Mouse (Mus musculus) limb, embryonic 10.5 days (tissue): Measurements from ENCODE around the gene Togaram1. TPM values are rescaled to one million over a fixed set of nuclear protein-coding genes. Genes with fewer than 3 reads are reported as not detected.

Experiments used
- DNase-seq: peaks from one replicate; pipeline ENCODE4 v3.0.0-alpha.2; 2017; ENCODE audit warnings: low spot score
- H3K27ac ChIP-seq: fragments of 300-500 bp; sonication (generic); 2 replicates; pipeline ENCODE4 v1.5.1; 2016; ENCODE audit warnings: mild to moderate bottlenecking
- H3K27me3 ChIP-seq: fragments of 300-500 bp; sonication (generic); 2 replicates; pipeline ENCODE4 v1.6.1; 2016; ENCODE audit warnings: low read depth, mild to moderate bottlenecking; ENCODE audit not compliant: poor library complexity, severe bottlenecking
- H3K36me3 ChIP-seq: fragments of 300-500 bp; sonication (generic); 2 replicates; pipeline ENCODE4 v1.6.1; 2016; ENCODE audit warnings: mild to moderate bottlenecking, moderate library complexity
- H3K4me1 ChIP-seq: fragments of 300-500 bp; sonication (generic); 2 replicates; pipeline ENCODE4 v1.6.1; 2016
- H3K4me3 ChIP-seq: fragments of 300-500 bp; sonication (generic); 2 replicates; pipeline ENCODE4 v1.5.1; 2016; ENCODE audit warnings: mild to moderate bottlenecking, moderate library complexity
- H3K9me3 ChIP-seq: fragments of 300-500 bp; sonication (generic); replicated peaks from 2 replicates; pipeline ENCODE4 v1.6.1; 2016; ENCODE audit warnings: mild to moderate bottlenecking
- WGBS: fragments of 180-500 bp; shearing (Covaris S2); methylation state at CpG from one replicate; pipeline ENCODE4 v1.1.7; 2016; 5-methylcytosine and 5-hydroxymethylcytosine counted together
- polyA plus RNA-seq: library from polyadenylated mRNA; unstranded; fragments of >200 nt; fragmentation: Nextera tagmentation; extraction: Ambion mirVana; gene quantifications from 2 replicates; pipeline ENCODE4 v1.2.1, GENCODE M21; 2016

Gene Togaram1
- polyA plus RNA-seq, 1 experiment from 2014 or later: 28.7 TPM

- 60% methylated on average over 6 of the region's 6 CpGs for WGBS
- peaks cover 42% of the 10 kb centered on the region for H3K36me3 ChIP-seq
- H3K4me3 ChIP-seq: no peak overlapping the region
- H3K4me1 ChIP-seq: peaks cover 6% of the 10 kb centered on the region; the same call in 1 of the 2 replicates
- DNase-seq: no peak
- H3K27ac ChIP-seq: no peak overlapping the region
- no peaks in the 10 kb centered on the region for H3K27me3 ChIP-seq
- H3K9me3 ChIP-seq: no peaks in the 10 kb centered on the region
Measured at GRCm38 (mm10) chr12:64975558-64975957, 10.0 kb downstream of the Togaram1 start.

DNA sequence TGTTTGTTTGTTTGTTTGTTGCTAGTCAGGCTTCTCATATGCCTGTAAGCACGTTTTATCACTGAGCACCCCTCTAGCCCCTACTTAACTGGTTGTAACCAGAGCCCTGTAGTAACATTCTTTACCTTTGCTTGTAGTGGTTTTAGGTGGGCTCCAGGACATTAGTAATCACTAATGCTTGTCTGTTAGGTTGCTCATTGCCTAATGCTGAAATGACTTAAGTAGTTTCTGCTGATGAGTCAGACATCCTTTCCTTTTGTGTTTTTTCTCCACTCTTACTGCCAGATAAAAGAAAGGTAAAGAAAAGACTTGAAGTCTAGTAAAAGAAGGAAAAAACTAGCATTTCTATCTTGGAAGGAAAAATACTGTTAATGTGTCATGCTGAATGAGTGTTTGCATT, 10.6 kb downstream of the Togaram1 start:
- WGBS: 62% methylated on average over 1 of the region's 1 CpGs
- no peaks in the 10 kb centered on the region for H3K9me3 ChIP-seq
- H3K27ac ChIP-seq: no peak overlapping the region
- H3K4me3 ChIP-seq: no peak overlapping the region
- no peak for DNase-seq
- no peaks in the 10 kb centered on the region for H3K27me3 ChIP-seq
- peaks cover 46% of the 10 kb centered on the region for H3K36me3 ChIP-seq
- H3K4me1 ChIP-seq: peaks cover 6% of the 10 kb centered on the region; the same call in 1 of the 2 replicates

DNA sequence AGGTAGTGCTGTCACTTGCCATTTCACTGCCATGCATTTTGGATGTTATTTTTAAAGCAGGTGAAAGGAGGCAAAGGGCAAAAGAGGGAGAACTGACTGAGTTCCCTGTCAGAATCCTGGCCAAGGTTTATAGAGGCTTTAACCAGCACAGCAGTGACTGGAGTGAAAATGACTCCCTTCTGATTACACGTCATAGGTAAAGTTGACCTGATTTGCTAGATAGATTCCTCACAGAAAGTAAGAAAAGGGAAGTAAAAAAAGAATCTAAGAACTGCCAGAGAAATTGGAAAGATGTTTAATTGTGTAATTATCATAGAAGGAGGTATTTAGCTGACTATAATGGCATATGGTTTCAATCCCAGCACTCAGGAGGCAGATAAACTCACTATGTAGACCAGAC, 11.9 kb downstream of the Togaram1 start:
- H3K36me3 ChIP-seq: peaks cover 54% of the 10 kb centered on the region
- WGBS: 91% methylated on average over 1 of the region's 1 CpGs

DNA sequence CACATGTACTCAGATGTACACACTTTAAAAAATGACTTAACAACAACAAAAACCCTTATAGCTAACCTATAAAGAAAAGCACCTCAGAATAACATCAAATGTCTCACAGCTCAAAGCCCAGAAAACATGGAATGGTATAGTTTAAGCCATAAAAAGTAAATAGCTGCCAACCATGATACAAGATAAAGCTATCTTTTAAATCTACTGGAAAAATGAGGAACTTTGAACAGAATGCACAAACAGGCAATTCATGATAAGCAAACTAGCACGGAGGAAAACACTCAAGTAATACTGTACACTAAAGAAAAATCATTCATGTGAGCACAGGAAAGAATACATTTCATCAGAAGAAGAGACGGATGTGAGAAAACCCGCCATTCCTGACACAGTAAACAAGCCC, 42.1 kb downstream of the Togaram1 start:
- H3K36me3 ChIP-seq: peaks cover 89% of the 10 kb centered on the region
- no peaks in the 10 kb centered on the region for H3K9me3 ChIP-seq
- no peaks in the 10 kb centered on the region for H3K27me3 ChIP-seq
- no peak for DNase-seq
- 92% methylated on average over 3 of the region's 3 CpGs for WGBS
- H3K4me3 ChIP-seq: no peak overlapping the region
- H3K4me1 ChIP-seq: no peaks in the 10 kb centered on the region
- no peak overlapping the region for H3K27ac ChIP-seq

More for the DNA sequence above, 11.9 kb downstream of the Togaram1 start:
- Histone ChIP-seq H3K27me3 (no peaks in the 10 kb centered on the region), H3K4me1 (peaks cover 6% of the 10 kb centered on the region; the same call in 1 of the 2 replicates), H3K9me3 (no peaks in the 10 kb centered on the region), H3K27ac (no peak overlapping the region), H3K4me3 (no peak overlapping the region)
- no peak for DNase-seq

- Histone ChIP-seq H3K4me1 (no peaks in the 10 kb centered on the region), H3K9me3 (no peaks in the 10 kb centered on the region), H3K27ac (no peak overlapping the region), H3K36me3 (peaks cover 35% of the 10 kb centered on the region), H3K27me3 (no peaks in the 10 kb centered on the region), H3K4me3 (no peak overlapping the region)
- no peak for DNase-seq
- WGBS: 92% methylated on average over 6 of the region's 6 CpGs
Measured at GRCm38 (mm10) chr12:65022842-65023241, 57.2 kb downstream of the Togaram1 start.

DNA sequence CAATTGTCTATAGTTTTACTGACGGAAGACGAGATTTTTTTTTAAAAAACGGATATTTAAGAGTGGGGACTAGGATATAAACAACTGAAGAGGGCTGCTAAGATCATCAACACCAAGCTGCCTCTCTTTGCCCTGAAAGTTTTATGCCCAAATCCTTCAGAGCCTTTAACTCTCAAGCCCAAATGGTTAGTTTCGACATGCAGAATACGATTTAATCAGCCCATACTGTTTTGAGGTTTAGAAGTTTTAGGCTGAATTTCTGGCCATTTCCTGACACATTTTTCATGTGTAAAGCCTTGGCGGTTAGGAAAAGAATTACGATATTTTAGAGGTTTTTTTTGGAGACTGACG, 70.2 kb downstream of the Togaram1 start:
- no peak for DNase-seq
- H3K36me3 ChIP-seq: peaks cover 16% of the 10 kb centered on the region
- no peaks in the 10 kb centered on the region for H3K9me3 ChIP-seq
- H3K27me3 ChIP-seq: no peaks in the 10 kb centered on the region
- H3K4me3 ChIP-seq: peak overlapping the region; percentile 92
- WGBS: 53% methylated on average over 8 of the region's 8 CpGs
- H3K27ac ChIP-seq: peak overlapping the region; percentile 97
- peaks cover 11% of the 10 kb centered on the region; the same call in 1 of the 2 replicates for H3K4me1 ChIP-seq

DNA sequence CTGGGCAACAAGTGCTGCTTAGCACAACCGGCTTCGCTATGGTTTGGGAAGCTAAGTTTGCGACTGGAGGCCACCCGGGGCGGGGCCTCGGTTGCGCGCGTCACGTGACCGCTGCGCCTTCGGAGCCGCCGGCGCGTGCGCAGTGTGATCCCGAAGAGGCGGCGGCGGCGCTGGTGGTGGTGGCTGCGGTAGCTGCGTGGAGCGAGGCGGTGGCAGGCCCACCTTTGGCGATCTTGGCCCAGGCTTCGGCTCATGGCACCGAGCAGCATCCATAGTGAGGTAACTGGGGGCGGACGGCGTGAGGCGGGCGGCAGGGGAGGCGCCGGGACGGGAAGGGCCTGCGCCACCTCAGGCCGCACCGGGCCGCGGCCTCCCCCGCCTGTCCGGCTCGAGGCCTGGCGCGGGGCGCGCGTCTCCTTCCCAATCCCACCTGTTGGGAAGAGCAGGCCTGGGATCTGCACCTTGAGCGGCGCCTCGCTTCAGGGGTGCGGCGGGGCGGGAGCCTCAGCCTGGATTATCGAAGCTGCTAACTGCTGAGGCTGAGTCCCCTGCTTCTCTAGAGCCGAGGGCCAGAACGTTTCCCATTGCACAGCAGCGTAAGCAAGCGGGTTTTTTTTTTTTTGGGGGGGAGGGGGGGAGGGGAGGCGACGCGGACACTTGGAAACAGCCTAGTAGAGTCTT, 70.7 kb downstream of the Togaram1 start, which contains the start of gene Prpf39:
Gene Prpf39 (plus strand): TSS at position 144 of the 681 bp plus-strand sequence.
- peaks cover 17% of the 10 kb centered on the region for H3K36me3 ChIP-seq
- H3K4me3 ChIP-seq: peak within 1 kb of the TSS; percentile 92
- H3K4me1 ChIP-seq: peaks cover 11% of the 10 kb centered on the region; the same call in 1 of the 2 replicates
- peak; percentile 91 for DNase-seq
- no peaks in the 10 kb centered on the region for H3K9me3 ChIP-seq
- H3K27me3 ChIP-seq: no peaks in the 10 kb centered on the region
- H3K27ac ChIP-seq: peak within 1 kb of the TSS; percentile 97
- WGBS: under 1% methylated on average over 65 of the region's 65 CpGs

DNA sequence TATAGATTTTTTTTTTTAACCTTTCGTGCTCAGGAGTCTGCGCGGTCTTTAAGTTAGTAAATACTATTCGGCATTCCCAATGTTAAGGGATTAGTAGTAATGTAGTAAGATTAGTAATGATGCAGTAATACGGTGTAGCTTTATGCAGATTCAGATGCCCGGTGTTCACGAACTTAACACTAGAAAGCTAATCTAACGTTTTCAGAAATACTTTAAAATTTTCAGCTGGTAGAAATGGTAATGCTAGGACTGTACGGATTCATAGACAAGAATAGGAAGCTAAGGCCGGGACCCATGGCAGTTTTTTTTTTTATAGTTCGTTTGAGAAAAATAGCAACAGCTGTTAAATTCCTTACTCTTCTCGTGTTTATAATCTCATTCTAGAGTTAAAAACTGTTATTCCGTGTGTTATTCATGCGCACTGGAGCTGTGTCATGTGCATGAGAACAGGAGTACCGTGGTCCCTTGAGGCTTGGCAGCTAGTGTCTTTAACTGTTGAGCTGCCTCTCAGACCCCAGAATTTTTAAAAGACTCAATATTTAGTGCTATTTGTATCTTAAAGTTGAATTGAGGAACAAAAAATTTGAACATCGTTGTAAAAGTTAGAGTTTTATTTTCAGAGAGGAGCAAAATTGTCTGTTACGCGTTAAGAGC, 71.4 kb downstream of the Togaram1 start:
- Histone ChIP-seq H3K27me3 (no peaks in the 10 kb centered on the region), H3K4me3 (peak overlapping the region; percentile 92), H3K36me3 (peaks cover 21% of the 10 kb centered on the region), H3K9me3 (no peaks in the 10 kb centered on the region), H3K4me1 (peaks cover 11% of the 10 kb centered on the region; the same call in 1 of the 2 replicates), H3K27ac (peak overlapping the region; percentile 97)
- no peak for DNase-seq
- WGBS: 24% methylated on average over 18 of the region's 18 CpGs

DNA sequence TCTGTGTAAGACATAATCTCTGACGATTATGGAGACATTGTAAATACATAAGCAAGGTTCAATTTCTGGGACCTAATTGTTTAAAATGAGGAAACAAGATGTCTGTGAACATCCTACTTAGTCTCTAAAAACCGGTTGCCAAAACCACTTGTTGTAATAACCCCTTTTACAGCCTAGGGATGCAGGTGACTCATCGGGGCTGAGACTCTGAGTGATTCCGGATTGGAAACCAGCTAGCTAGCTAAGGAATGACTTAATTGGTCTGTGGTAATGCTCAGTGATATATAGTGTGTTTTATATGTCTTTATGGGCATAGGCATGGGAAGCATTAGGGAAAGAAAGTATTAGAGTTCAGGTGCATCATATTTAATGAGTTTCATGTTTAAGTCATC, 71.9 kb downstream of the Togaram1 start:
- DNase-seq: no peak
- H3K27ac ChIP-seq: no peak overlapping the region
- peaks cover 25% of the 10 kb centered on the region for H3K36me3 ChIP-seq
- H3K4me3 ChIP-seq: peak overlapping the region; percentile 92
- H3K27me3 ChIP-seq: no peaks in the 10 kb centered on the region
- 49% methylated on average over 4 of the region's 4 CpGs for WGBS
- H3K9me3 ChIP-seq: no peaks in the 10 kb centered on the region
- H3K4me1 ChIP-seq: peaks cover 11% of the 10 kb centered on the region; the same call in 1 of the 2 replicates

GRCm38 (mm10) chr12:65048799-65049198, 83.2 kb downstream of the Togaram1 start:
- Histone ChIP-seq H3K9me3 (no peaks in the 10 kb centered on the region), H3K4me1 (no peaks in the 10 kb centered on the region), H3K36me3 (peaks cover 85% of the 10 kb centered on the region), H3K27me3 (no peaks in the 10 kb centered on the region), H3K4me3 (no peak overlapping the region), H3K27ac (no peak overlapping the region)
- DNase-seq: no peak

DNA sequence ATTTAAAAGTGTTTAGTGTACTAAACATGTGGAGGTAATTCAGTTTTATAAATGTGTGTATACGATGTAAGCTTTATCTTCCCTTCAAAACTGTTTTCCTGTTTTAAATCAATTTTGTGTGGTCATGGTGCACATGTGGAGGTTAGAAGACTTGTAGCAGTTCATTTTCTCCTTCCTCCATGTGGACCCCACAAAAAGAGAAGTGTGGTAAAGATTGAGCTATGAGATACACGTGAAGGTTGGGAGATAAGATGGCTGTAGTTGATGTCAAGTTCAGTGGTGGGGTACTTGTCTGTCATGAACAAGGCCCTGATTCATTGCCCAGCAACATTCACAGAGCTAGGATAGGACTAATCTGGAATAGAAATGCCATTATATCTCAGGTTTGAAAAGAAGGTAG, 92.6 kb downstream of the Togaram1 start:
- Histone ChIP-seq H3K9me3 (no peaks in the 10 kb centered on the region), H3K27me3 (no peaks in the 10 kb centered on the region), H3K4me3 (no peak overlapping the region), H3K4me1 (no peaks in the 10 kb centered on the region), H3K36me3 (peaks cover 95% of the 10 kb centered on the region), H3K27ac (no peak overlapping the region)
- no peak for DNase-seq
- WGBS: 93% methylated on average over 2 of the region's 2 CpGs

GRCm38 (mm10) chr12:65061082-65061481, 95.5 kb downstream of the Togaram1 start:
- no peak overlapping the region for H3K4me3 ChIP-seq
- peaks cover 99% of the 10 kb centered on the region for H3K36me3 ChIP-seq
- H3K4me1 ChIP-seq: no peaks in the 10 kb centered on the region
- H3K27ac ChIP-seq: no peak overlapping the region
- H3K27me3 ChIP-seq: no peaks in the 10 kb centered on the region
- DNase-seq: no peak
- no peaks in the 10 kb centered on the region for H3K9me3 ChIP-seq

- no peak overlapping the region for H3K4me3 ChIP-seq
- H3K36me3 ChIP-seq: peaks cover 95% of the 10 kb centered on the region
- H3K27me3 ChIP-seq: no peaks in the 10 kb centered on the region
- no peak overlapping the region for H3K27ac ChIP-seq
- WGBS: 69% methylated on average over 2 of the region's 2 CpGs
- H3K9me3 ChIP-seq: no peaks in the 10 kb centered on the region
- H3K4me1 ChIP-seq: no peaks in the 10 kb centered on the region
- DNase-seq: no peak
Measured at GRCm38 (mm10) chr12:65065241-65065640, 99.6 kb downstream of the Togaram1 start.
